Mouse (Mus musculus) myocyte (in vitro differentiated cells): Measurements from ENCODE around the gene Capn10. TPM values are rescaled to one million over a fixed set of nuclear protein-coding genes. Genes with fewer than 3 reads are reported as not detected.
A peak's percentile ranks its signal among the peaks of the same experiment; 100 is the strongest.
"Not testable (repeated sequence)": the region's sequence is repeated elsewhere in the genome, so short reads cannot be mapped to it uniquely, and the experiment has no call there.

Experiments
- H3K27me3 ChIP-seq: one replicate; pipeline ENCODE4 v1.6.1; 2011; ENCODE audit not compliant: control insufficient read depth, insufficient read depth, insufficient read length
- H3K36me3 ChIP-seq: one replicate; pipeline ENCODE4 v1.6.1; 2011; ENCODE audit not compliant: control insufficient read depth, insufficient read depth
- H3K4me2 ChIP-seq: one replicate; pipeline ENCODE4 v1.6.1; 2011; ENCODE audit warnings: low read depth, control low read depth
- H3K4me3 ChIP-seq: one replicate; pipeline ENCODE4 v1.5.1; 2011; ENCODE audit warnings: mild to moderate bottlenecking, control low read depth, moderate library complexity
- H3K79me2 ChIP-seq: one replicate; pipeline ENCODE4 v1.6.1; 2011; ENCODE audit not compliant: control insufficient read depth, insufficient read depth
- H3ac ChIP-seq: one replicate; pipeline ENCODE4 v1.6.1; 2011; ENCODE audit not compliant: control insufficient read depth, insufficient read length
- CEBPB ChIP-seq: IDR thresholded peaks from 2 replicates; pipeline ENCODE4 v1.6.1; 2011; ENCODE audit warnings: mild to moderate bottlenecking, moderate library complexity; ENCODE audit not compliant: poor library complexity, insufficient read depth, severe bottlenecking
- E2F4 ChIP-seq: IDR thresholded peaks from one replicate; pipeline ENCODE4 v1.6.1; 2011; ENCODE audit warnings: mild to moderate bottlenecking, control low read depth, moderate library complexity; ENCODE audit not compliant: insufficient read depth
- MAX ChIP-seq: IDR thresholded peaks from one replicate; pipeline ENCODE4 v1.6.1; 2011; ENCODE audit warnings: low read depth, mild to moderate bottlenecking, control low read depth
- MYOD1 ChIP-seq, 3 experiments: IDR thresholded peaks; one replicate each; pipeline ENCODE4 v1.6.1; 2011; ENCODE audit warnings: control low read depth in 2 of 3, low read depth in 2 of 3, mild to moderate bottlenecking in 2 of 3, moderate library complexity in 1 of 3; ENCODE audit not compliant: insufficient read length in 2 of 3, control insufficient read depth in 1 of 3
- MYOG ChIP-seq, 3 experiments: IDR thresholded peaks; one replicate each; pipeline ENCODE4 v1.6.1; 2011; ENCODE audit warnings: control low read depth in 2 of 3, low read depth in 2 of 3, mild to moderate bottlenecking in 2 of 3; ENCODE audit not compliant: insufficient read length in 2 of 3, control insufficient read depth in 1 of 3, insufficient read depth in 1 of 3
- POLR2A ChIP-seq: IDR thresholded peaks from one replicate; pipeline ENCODE4 v1.6.1; 2011; ENCODE audit warnings: low read depth, mild to moderate bottlenecking, control low read depth, moderate library complexity; ENCODE audit not compliant: insufficient read length
- POLR2AphosphoS2 ChIP-seq: IDR thresholded peaks from one replicate; pipeline ENCODE4 v1.6.1; 2011; ENCODE audit warnings: low read depth, control low read depth; ENCODE audit not compliant: insufficient read length
- REST ChIP-seq: IDR thresholded peaks from one replicate; pipeline ENCODE4 v1.6.1; 2011; ENCODE audit warnings: mild to moderate bottlenecking, control low read depth, moderate library complexity; ENCODE audit not compliant: insufficient read depth, insufficient read length
- SRF ChIP-seq: IDR thresholded peaks from one replicate; pipeline ENCODE4 v1.6.1; 2011; ENCODE audit warnings: low read depth; ENCODE audit not compliant: control insufficient read depth, insufficient read length
- TCF12 ChIP-seq: IDR thresholded peaks from one replicate; pipeline ENCODE4 v1.6.1; 2011; ENCODE audit warnings: mild to moderate bottlenecking, control low read depth; ENCODE audit not compliant: poor library complexity, insufficient read depth, severe bottlenecking
- TCF3 ChIP-seq: IDR thresholded peaks from one replicate; pipeline ENCODE4 v1.6.1; 2011; ENCODE audit warnings: low read depth, control low read depth; ENCODE audit not compliant: insufficient read length
- USF1 ChIP-seq: IDR thresholded peaks from one replicate; pipeline ENCODE4 v1.6.1; 2011; ENCODE audit warnings: low read depth, mild to moderate bottlenecking, control low read depth, moderate library complexity
- polyA plus RNA-seq: library from polyadenylated mRNA; unstranded; fragments of >200 nt; fragmentation: generic; extraction: Trizol; gene quantifications from one replicate; pipeline ENCODE4 v1.2.1, GENCODE M21; 2012; ENCODE audit warnings: missing spikeins

Gene Capn10
- polyA plus RNA-seq, 1 experiment: 23.6 TPM

GRCm38 (mm10) chr1:92953641-92954040 is 19.5 kb downstream of the Capn10 start:
- no peak overlapping the region for H3ac ChIP-seq
- TF ChIP-seq E2F4: no peak
- no peak for TF ChIP-seq TCF12
- TF ChIP-seq MYOG (IDR thresholded peaks at IDR 0.05; ENCODE audit: control insufficient read depth in 1 of 3, insufficient read depth in 1 of 3, insufficient read length in 2 of 3, low read depth in 2 of 3): no peak
- TF ChIP-seq POLR2AphosphoS2: no peak
- no peak for TF ChIP-seq MAX
- TF ChIP-seq REST: no peak
- no peak for TF ChIP-seq SRF
- TF ChIP-seq MYOD1 (IDR thresholded peaks at IDR 0.05; ENCODE audit: control insufficient read depth in 1 of 3, insufficient read length in 2 of 3, low read depth in 2 of 3): no peak
- TF ChIP-seq TCF3: no peak
- no peak for TF ChIP-seq USF1
- TF ChIP-seq POLR2A: no peak
- no peak for TF ChIP-seq CEBPB
- H3K27me3 ChIP-seq: peaks cover 5% of the 10 kb centered on the region

GRCm38 (mm10) chr1:92956571-92957335 is 22.6 kb downstream of the Capn10 start:
- not testable (repeated sequence) for H3K4me3 ChIP-seq, H3ac ChIP-seq, H3K79me2 ChIP-seq, H3K36me3 ChIP-seq
- Histone ChIP-seq H3K27me3 (peaks cover 21% of the 10 kb centered on the region), H3K4me2 (peak overlapping the region; percentile 36)

More at GRCm38 (mm10) chr1:92953641-92954040, 19.5 kb downstream of the Capn10 start:
- H3K36me3 ChIP-seq: no peaks in the 10 kb centered on the region
- no peak overlapping the region for H3K4me3 ChIP-seq
- no peak overlapping the region for H3K4me2 ChIP-seq
- no peaks in the 10 kb centered on the region for H3K79me2 ChIP-seq

GRCm38 (mm10) chr1:92958999-92959398 is 24.8 kb downstream of the Capn10 start:
- Histone ChIP-seq H3K4me3 (no peak overlapping the region), H3K79me2 (no peaks in the 10 kb centered on the region), H3K27me3 (peaks cover 36% of the 10 kb centered on the region), H3ac (no peak overlapping the region), H3K4me2 (no peak overlapping the region), H3K36me3 (no peaks in the 10 kb centered on the region)
- TF ChIP-seq MYOG (IDR thresholded peaks at IDR 0.05; ENCODE audit: control insufficient read depth in 1 of 3, insufficient read depth in 1 of 3, insufficient read length in 2 of 3, low read depth in 2 of 3) (no peak), REST (no peak), MAX (no peak), E2F4 (no peak), POLR2A (no peak), POLR2AphosphoS2 (no peak), TCF3 (no peak), SRF (no peak), TCF12 (no peak), CEBPB (no peak)

- H3ac ChIP-seq, H3K4me2 ChIP-seq, H3K36me3 ChIP-seq, H3K4me3 ChIP-seq, H3K27me3 ChIP-seq, H3K79me2 ChIP-seq: not testable (repeated sequence)
These were observed 36.6 kb downstream of the Capn10 start for GRCm38 (mm10) chr1:92970791-92971190.

GRCm38 (mm10) chr1:92971879-92972795 is 38.0 kb downstream of the Capn10 start:
- H3K79me2 ChIP-seq: no peaks in the 10 kb centered on the region
- no peaks in the 10 kb centered on the region for H3K36me3 ChIP-seq
- H3K4me3 ChIP-seq: no peak overlapping the region
- no peaks in the 10 kb centered on the region for H3K27me3 ChIP-seq
- H3ac ChIP-seq: no peak overlapping the region
- TF ChIP-seq TCF3: no peak
- no peak for TF ChIP-seq E2F4
- TF ChIP-seq POLR2A: no peak
- TF ChIP-seq USF1: no peak
- TF ChIP-seq CEBPB: no peak
- TF ChIP-seq SRF: no peak
- no peak for TF ChIP-seq POLR2AphosphoS2
- no peak for TF ChIP-seq MYOD1 (IDR thresholded peaks at IDR 0.05; ENCODE audit: control insufficient read depth in 1 of 3, insufficient read length in 2 of 3, low read depth in 2 of 3)
- TF ChIP-seq MYOG (IDR thresholded peaks at IDR 0.05; ENCODE audit: control insufficient read depth in 1 of 3, insufficient read depth in 1 of 3, insufficient read length in 2 of 3, low read depth in 2 of 3): no peak
- H3K4me2 ChIP-seq: peak overlapping the region; percentile 38
